Mouse (Mus musculus) gastrocnemius, adult 2 months (tissue): ENCODE results near the gene Cxcl17. TPM values are rescaled to one million over a fixed set of nuclear protein-coding genes. Genes with fewer than 3 reads are reported as not detected.

Experiments used
- DNase-seq: peaks from one replicate; pipeline ENCODE4 v3.0.0; 2022
- H3K27ac ChIP-seq: fragments of 200-600 bp; 2 replicates; pipeline ENCODE4 v1.8.1; 2022; ENCODE audit warnings: mild to moderate bottlenecking
- H3K4me3 ChIP-seq: fragments of 200-600 bp; 2 replicates; pipeline ENCODE4 v1.8.1; 2022; ENCODE audit warnings: mild to moderate bottlenecking, moderate library complexity
- CTCF ChIP-seq: fragments of 200-600 bp; IDR thresholded peaks from 2 replicates; pipeline ENCODE4 v1.8.1; 2022; ENCODE audit warnings: antibody characterized with exemption, mild to moderate bottlenecking, moderate library complexity
- intact Hi-C: fragments of 180-260 bp; cut with DNase I; formaldehyde crosslinking; loops from one replicate; pipeline ENCODE4 v1.15.1; 2025
- total RNA-seq, 2 experiments: library from RNA; stranded (reverse); gene quantifications; 2 replicates each; pipeline ENCODE4 v1.2.3; 2021

The Cxcl17 gene
- total RNA-seq, 2 experiments from 2014 or later = not detected

DNA sequence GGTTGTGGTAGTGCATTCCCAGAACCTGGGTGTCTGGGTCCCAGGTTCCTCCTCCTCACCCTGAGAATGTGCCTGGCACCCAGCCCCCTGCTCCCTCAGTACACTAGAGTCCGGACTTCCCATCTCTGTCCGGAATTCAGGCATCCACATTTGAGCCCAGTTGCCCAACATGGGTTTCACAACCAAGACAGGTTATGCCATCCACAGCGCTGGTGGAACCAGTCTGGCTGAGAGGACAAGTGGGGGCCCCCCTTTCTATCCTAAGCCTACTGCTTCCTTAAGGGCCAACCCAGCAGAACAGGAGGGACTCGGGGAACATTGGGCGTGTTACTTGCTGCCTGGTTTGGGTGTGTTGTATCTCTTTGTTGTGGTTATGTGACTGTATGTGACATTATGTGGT lies 40.2 kb downstream of the Cxcl17 start:
- no peak for DNase-seq
- H3K4me3 ChIP-seq = no peak overlapping the region
- no peak overlapping the region for H3K27ac ChIP-seq
- intact Hi-C loops = no loop called here
- TF ChIP-seq CTCF = no peak

DNA sequence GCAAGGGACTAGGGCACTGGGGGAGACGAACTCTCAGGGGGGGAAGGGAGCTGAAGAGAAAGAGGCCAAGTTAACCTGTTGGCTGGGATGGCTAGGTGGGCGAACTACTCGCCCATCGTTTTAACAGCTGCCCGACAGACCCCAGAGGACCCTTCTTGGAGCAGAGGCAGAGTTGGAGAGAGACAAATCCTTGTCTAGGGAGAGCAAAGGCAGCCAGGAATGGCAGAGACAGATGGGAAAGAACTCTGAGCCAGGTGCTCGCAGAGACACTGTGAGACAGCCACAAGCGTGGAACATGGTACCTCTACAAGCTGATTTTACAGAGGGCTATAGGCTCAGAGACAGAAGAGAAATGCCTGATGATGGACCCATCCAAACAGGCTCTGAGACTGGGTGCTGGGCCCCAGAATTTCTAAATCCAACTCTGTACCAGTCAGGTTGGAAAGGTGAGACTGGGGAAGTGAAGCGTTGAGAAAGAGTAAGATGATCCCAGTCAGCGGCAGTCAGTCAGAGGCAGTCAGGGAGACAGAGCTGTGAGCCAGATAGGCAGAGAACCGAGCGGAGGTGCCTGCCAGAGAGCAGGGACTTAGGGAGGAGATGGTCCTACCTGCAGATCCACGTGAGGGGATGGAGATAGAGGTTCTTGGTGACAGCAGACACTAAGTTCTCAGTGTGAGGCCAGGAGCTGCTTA lies 43.5 kb downstream of the Cxcl17 start, which contains the start of gene Cnfn:
Gene Cnfn (minus strand): TSS at position 667 of the 692 bp plus-strand sequence.
- Histone ChIP-seq H3K4me3 (no peak within 1 kb of the TSS), H3K27ac (no peak within 1 kb of the TSS)
- intact Hi-C loops = loop anchor here (5.0 kb wide), 1 partner anchor 33 kb away; no protein-coding TSS in a partner anchor
- DNase-seq = no peak
- TF ChIP-seq CTCF = no peak

DNA sequence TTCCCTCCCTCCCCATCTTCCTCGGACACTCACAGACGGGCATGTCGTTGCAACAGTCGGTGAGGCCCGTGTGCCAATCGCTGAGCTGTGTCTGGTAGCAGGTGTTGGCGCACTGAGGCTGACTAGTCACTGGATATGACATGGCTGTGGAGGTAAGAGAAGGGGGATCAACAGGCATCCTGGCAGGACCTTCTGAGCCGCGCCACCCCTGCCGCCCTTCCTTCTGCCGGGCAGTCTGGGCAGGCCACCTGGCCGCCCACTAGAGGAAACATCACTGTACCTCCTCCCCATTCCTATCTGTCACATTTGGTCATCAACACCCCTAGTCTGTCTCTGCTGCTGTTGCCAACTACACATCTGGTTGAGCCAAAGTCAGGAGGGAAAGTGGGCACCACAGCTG lies 44.4 kb downstream of the Cxcl17 start:
- no peak for TF ChIP-seq CTCF
- Histone ChIP-seq H3K4me3 (no peak overlapping the region), H3K27ac (no peak overlapping the region)
- DNase-seq = no peak
- intact Hi-C loops = loop anchor here (5.0 kb wide), 1 partner anchor 34 kb away; no protein-coding TSS in a partner anchor

DNA sequence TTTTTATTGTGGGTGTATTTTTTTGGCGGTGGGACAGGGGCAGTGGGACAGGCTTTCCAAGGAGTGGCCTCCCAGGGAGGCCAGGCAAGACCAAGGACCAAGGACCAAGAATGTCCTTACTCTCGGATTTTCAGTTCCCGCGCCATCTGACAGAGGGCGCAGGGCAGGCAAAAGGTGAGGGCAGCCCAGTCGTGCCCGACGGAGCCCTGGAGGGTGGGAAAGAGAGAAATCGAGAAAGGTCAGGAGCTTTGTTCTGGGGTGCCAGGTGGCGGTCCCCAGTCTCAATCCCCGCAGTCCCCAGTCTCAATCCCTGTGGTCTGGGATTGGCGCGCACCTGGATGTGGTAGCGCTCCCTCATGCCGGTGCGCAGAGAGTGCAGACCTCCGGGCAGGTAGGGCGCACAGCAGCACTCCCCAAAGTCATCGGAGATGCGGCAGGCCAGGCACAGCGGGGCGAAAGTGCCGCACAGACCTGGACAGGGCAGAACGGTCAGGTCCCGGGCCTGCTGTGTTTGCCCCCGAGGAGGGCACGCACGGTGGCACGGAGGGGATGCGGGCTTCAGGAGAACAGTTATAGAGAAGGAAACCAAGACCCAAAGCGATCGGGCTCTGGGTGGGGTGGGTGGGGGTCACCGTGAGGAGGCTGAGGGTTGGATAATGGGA lies 44.9 kb downstream of the Cxcl17 start:
- H3K4me3 ChIP-seq = peak overlapping the region; percentile 46
- TF ChIP-seq CTCF = peak; percentile 63
- no peak for DNase-seq
- intact Hi-C loops = loop anchor here (5.0 kb wide), 1 partner anchor 35 kb away; no protein-coding TSS in a partner anchor
- H3K27ac ChIP-seq = no peak overlapping the region

DNA sequence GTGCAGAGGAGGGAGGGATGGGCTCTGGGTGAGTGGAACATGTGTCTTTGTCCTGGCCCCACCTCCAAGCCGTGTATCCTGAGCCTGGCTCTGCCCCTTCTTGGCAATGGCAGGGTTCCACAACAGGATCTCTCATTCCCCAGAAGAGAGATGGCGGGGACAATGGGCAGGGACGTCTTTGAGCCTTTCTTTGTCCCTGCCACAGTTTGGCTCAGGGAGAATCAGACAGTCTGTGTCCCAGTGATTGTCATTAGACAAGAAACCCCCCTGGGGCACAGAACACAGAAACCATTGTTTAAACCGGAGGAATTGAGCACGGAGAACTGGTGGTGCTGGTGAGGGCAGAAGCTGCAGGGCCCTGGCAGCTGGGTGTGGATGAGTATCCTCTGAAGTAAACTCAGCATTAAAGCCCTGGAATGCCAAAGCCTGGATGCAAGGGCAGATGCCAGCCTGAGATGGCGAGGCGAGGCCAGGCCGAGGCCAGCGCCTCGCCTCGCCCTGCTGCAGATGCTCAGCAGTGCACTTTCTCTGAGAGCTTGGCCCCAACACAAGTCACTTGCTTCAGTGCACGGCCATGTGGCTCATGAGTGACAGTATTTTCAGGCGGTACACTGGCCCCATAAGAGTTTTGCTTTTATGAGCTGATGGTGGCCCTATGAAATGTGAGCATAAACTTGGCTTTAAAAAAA lies 46.6 kb downstream of the Cxcl17 start:
- Histone ChIP-seq H3K4me3 (no peak overlapping the region), H3K27ac (no peak overlapping the region)
- TF ChIP-seq CTCF = no peak
- no peak for DNase-seq
- intact Hi-C loops = loop anchor here (5.0 kb wide), 1 partner anchor 36 kb away; no protein-coding TSS in a partner anchor

DNA sequence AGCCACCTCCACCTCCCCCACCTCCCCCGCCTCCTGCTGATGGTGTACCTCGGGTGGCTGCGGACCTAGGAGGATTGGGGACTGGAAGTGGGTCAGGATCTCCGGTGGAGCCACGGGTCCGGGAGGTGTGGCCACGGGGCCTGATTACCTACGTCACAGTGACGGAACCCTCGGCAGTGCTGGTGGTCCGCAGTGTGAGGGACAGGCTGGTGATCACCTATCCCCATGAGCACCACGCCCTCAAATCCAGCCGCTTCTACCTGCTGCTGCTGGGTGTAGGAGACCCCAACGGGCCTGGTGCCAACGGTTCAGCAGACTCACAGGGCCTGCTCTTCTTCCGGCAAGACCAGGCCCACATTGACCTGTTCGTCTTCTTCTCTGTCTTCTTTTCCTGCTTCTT lies 49.1 kb downstream of the Cxcl17 start:
- no peak for DNase-seq
- no peak overlapping the region for H3K27ac ChIP-seq
- no peak for TF ChIP-seq CTCF
- intact Hi-C loops = no loop called here
- H3K4me3 ChIP-seq = no peak overlapping the region

DNA sequence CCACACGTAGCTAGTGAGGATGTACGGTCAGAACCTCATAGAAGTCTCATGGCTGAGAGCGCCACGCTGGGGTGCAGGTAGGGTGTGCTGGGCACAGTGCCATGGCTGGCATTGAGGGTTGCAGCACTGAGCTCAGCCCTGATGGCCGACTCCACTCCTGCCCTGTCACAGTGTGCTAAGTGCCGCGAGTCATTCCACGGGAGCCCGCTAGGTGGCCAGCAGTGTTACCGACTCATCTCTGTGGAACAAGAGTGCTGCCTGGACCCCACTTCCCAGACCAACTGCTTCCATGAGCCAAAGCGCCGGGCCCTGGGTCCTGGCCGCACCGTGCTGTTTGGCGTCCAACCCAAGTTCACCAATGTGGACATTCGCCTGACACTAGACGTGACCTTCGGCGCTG lies 49.5 kb downstream of the Cxcl17 start:
- Histone ChIP-seq H3K27ac (no peak overlapping the region), H3K4me3 (no peak overlapping the region)
- peak; percentile 37; the same call in 1 of the 2 replicates for TF ChIP-seq CTCF
- no peak for DNase-seq
- intact Hi-C loops = no loop called here

DNA sequence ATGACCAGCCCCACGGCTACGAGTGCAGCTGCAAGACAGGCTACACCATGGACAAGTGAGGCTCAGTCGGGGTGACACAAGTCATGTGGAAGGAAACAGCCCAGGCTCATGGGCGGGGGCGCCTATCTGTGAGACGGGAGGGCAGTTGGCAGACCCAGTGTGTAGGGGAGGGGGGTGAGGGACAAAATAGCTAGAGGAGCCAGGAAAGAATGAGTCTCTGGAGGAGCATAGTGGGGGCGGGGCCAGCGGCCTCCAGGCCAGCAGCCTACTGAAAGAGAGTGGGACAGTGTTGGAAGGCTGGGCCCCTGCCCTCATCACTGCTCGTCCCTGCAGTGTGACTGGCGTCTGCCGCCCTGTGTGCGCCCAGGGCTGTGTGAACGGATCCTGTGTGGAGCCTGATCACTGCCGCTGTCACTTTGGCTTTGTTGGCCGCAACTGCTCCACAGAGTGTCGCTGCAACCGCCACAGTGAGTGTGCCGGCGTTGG lies 53.9 kb downstream of the Cxcl17 start:
- intact Hi-C loops = no loop called here
- DNase-seq = no peak
- Histone ChIP-seq H3K4me3 (no peak overlapping the region), H3K27ac (no peak overlapping the region)
- TF ChIP-seq CTCF = no peak

Other genes starting within 250 kb of the Cxcl17 start
- under 1 TPM; 0.08 to 0.13 TPM for gene Pou2f2, start 233.2 kb downstream of the Cxcl17 start, total RNA-seq
- 1 to 10 TPM; 9.3 to 9.4 TPM for gene Dedd2, start 192.3 kb downstream of the Cxcl17 start, total RNA-seq
- 1 to 10 TPM; 5.5 to 6.1 TPM for gene Zfp526, start 191.5 kb downstream of the Cxcl17 start, total RNA-seq
- 10 to 100 TPM; 74.1 to 77.4 TPM for gene Gsk3a, start 175.0 kb downstream of the Cxcl17 start, total RNA-seq
- 1 to 10 TPM; 5.4 to 7.4 TPM for gene Erf, start 162.1 kb downstream of the Cxcl17 start, total RNA-seq
- 10 to 100 TPM; 37.0 to 40.4 TPM for gene Cic, start 145.2 kb downstream of the Cxcl17 start, total RNA-seq
- under 1 TPM; 0.38 to 0.86 TPM for gene Pafah1b3, start 114.9 kb downstream of the Cxcl17 start, total RNA-seq
- gene Prr19, start 111.5 kb downstream of the Cxcl17 start, total RNA-seq = not detected
- gene Tmem145, start 106.8 kb downstream of the Cxcl17 start, total RNA-seq = not detected
- 10 to 100 TPM; 16.9 to 19.6 TPM for gene Megf8, start 95.7 kb downstream of the Cxcl17 start, total RNA-seq
- gene Cnfn, start 43.2 kb downstream of the Cxcl17 start, total RNA-seq = not detected
- gene Lipe, start 14.2 kb downstream of the Cxcl17 start, total RNA-seq = 10 to 100 TPM; 13.4 to 17.9 TPM
- gene Ceacam1, start 64.7 kb upstream of the Cxcl17 start, total RNA-seq = 1 to 10 TPM; 4.0 to 6.2 TPM
- 1 to 10 TPM in 1 of 2 experiments, under 1 TPM in 1; 0.43 to 1.4 TPM for gene Ceacam2, start 127.0 kb upstream of the Cxcl17 start, total RNA-seq
- gene Erich4, start 203.0 kb upstream of the Cxcl17 start, total RNA-seq = not detected
- gene Dmac2, start 206.5 kb upstream of the Cxcl17 start, total RNA-seq = 10 to 100 TPM; 33.7 to 54.2 TPM
- gene B3gnt8, start 213.8 kb upstream of the Cxcl17 start, total RNA-seq = 1 to 10 TPM; 1.5 to 1.6 TPM
- 100 to 1,000 TPM; 103 to 152 TPM for gene Bckdha, start 246.1 kb upstream of the Cxcl17 start, total RNA-seq
- 10 to 100 TPM; 24.1 to 24.3 TPM for gene Exosc5, start 246.3 kb upstream of the Cxcl17 start, total RNA-seq